Mouse (Mus musculus): ENCODE measurements around the gene Hdac1.
A peak's percentile ranks its signal among the peaks of the same experiment; 100 is the strongest.

- TF ChIP-seq CTCF (IDR thresholded peaks at IDR 0.05; ENCODE audit: extremely low read depth, insufficient read depth, low read length) (0 out of 2 replicates have a peak, but pooled peaks have one; percentile 4), POLR2A (IDR thresholded peaks at IDR 0.05; ENCODE audit: extremely low read depth, insufficient read depth, low read length) (no peak)
These were observed 47.8 kb downstream of the Hdac1 start for GRCm38 (mm10) chr4:129494681-129495080.
